Mouse (Mus musculus) olfactory bulb, adult 2 months (tissue): ENCODE data around the gene Krt222.

ENCODE experiments used
- CTCF ChIP-seq: fragments of 200-500 bp; IDR thresholded peaks from 2 replicates; pipeline ENCODE4 v1.5.1; 2012; ENCODE audit warnings: low read depth, mild to moderate bottlenecking, low read length, moderate library complexity; ENCODE audit not compliant: insufficient read depth
- POLR2A ChIP-seq: fragments of 200-500 bp; IDR thresholded peaks from 2 replicates; pipeline ENCODE4 v1.6.1; 2012; ENCODE audit warnings: mild to moderate bottlenecking, low read depth, low read length, moderate library complexity; ENCODE audit not compliant: insufficient read depth

- TF ChIP-seq CTCF = no peak
- no peak for TF ChIP-seq POLR2A
Observed at GRCm38 (mm10) chr11:99243200-99243819, 575 bp downstream of the Krt222 start.
